Mouse (Mus musculus) liver, embryonic 14.5 days (tissue): ENCODE measurements at regions not wholly inside any gene's neighbourhood (a gene's known extent, or its start where the extent isn't known, plus 50 kb on each side); places are given as distances from the start of the nearest gene placed in this dataset.

Source experiments
- CTCF ChIP-seq: IDR thresholded peaks from 2 replicates; pipeline ENCODE4 v1.5.1; 2016; ENCODE audit warnings: antibody characterized with exemption, low read depth, control low read depth
- EP300 ChIP-seq: IDR thresholded peaks from 2 replicates; pipeline ENCODE4 v1.6.1; 2016; ENCODE audit warnings: antibody characterized with exemption, low read depth

GRCm38 (mm10) chr6:94412341-94412740, 87.8 kb upstream of the Slc25a26 start:
- no peak for TF ChIP-seq CTCF
- no peak for TF ChIP-seq EP300
